Mouse (Mus musculus) layer of hippocampus, adult 2 months (tissue): ENCODE data around the gene Fam117b. TPM values are rescaled to one million over a fixed set of nuclear protein-coding genes. Genes with fewer than 3 reads are reported as not detected.

ENCODE experiments used
- DNase-seq, 2 experiments: peaks; one replicate each; pipeline ENCODE4 v3.0.0; 2022; ENCODE audit warnings: low spot score in 2 of 2
- H3K27ac ChIP-seq: fragments of 200-600 bp; 2 replicates; pipeline ENCODE4 v1.8.1; 2022
- H3K4me3 ChIP-seq: fragments of 200-600 bp; 2 replicates; pipeline ENCODE4 v1.8.1; 2022; ENCODE audit warnings: mild to moderate bottlenecking
- CTCF ChIP-seq: fragments of 200-600 bp; conservative IDR thresholded peaks from 2 replicates; pipeline ENCODE4 v1.8.1; 2022; ENCODE audit warnings: antibody characterized with exemption, mild to moderate bottlenecking, moderate library complexity
- total RNA-seq, 2 experiments: library from RNA; stranded (reverse); gene quantifications; 2 replicates each; pipeline ENCODE4 v1.2.3; 2021

The Fam117b gene
- total RNA-seq, 2 experiments from 2014 or later = 55.7 to 57.3 TPM

DNA sequence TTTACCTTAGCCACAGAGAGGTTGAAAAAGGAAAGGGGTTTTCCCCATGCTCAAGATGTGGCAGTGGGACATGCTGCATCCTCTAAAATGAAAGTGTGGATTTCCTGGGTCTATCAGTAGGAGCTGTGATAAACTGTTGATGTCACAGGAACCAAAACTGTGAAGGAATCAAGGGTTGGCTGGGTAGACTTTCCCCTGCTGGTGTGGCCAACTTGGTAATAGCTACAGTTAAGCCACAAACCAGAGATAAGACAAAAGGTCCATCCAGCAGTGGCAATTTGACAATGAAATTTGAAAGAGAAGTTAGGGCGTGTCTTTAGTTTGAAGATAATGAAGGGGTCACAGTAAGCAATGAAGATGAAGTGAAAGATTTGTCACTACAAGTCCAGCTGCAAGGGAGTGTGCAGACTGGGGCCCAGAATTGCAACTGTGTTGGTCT is 104.2 kb downstream of the Fam117b start:
- no peak for DNase-seq
- H3K4me3 ChIP-seq = no peak overlapping the region
- TF ChIP-seq CTCF = no peak
- H3K27ac ChIP-seq = peak overlapping the region; percentile 69

Other genes with a start within 250 kb of the Fam117b start
- gene Sumo1, start 242.2 kb upstream of the Fam117b start, total RNA-seq = 100 to 1,000 TPM; 117 to 120 TPM
- gene Nop58, start 228.0 kb upstream of the Fam117b start, total RNA-seq = 10 to 100 TPM; 65.7 to 69.7 TPM
- 10 to 100 TPM; 90.3 to 91.2 TPM for gene Bmpr2, start 149.6 kb upstream of the Fam117b start, total RNA-seq
- 10 to 100 TPM; 35.6 to 39.5 TPM for gene Ica1l, start 130.2 kb downstream of the Fam117b start, total RNA-seq
- 10 to 100 TPM; 26.3 to 26.5 TPM for gene Carf, start 185.2 kb downstream of the Fam117b start, total RNA-seq
- gene Wdr12, start 185.6 kb downstream of the Fam117b start, total RNA-seq = 10 to 100 TPM; 30.2 to 31.4 TPM